Mouse (Mus musculus) heart, postnatal 0 days (tissue): ENCODE data around the gene Nos3. TPM values are rescaled to one million over a fixed set of nuclear protein-coding genes. Genes with fewer than 3 reads are reported as not detected.

Experiments
- ATAC-seq: fragments of 200-750 bp; cut with Nextera tagmentation; 2 replicates; pipeline ENCODE4 v1.8.0; 2017; ENCODE audit warnings: low read depth, moderate number of reproducible peaks, moderate library complexity; ENCODE audit not compliant: insufficient read depth
- DNase-seq: peaks from one replicate; pipeline ENCODE4 v3.0.0-alpha.2; 2016; ENCODE audit warnings: low spot score
- H3K27ac ChIP-seq: fragments of 300-500 bp; sonication (generic); 2 replicates; pipeline ENCODE4 v1.5.1; 2014; ENCODE audit warnings: low read depth, mild to moderate bottlenecking
- H3K27me3 ChIP-seq: fragments of 300-500 bp; sonication (generic); 2 replicates; pipeline ENCODE4 v1.6.1; 2014; ENCODE audit warnings: low read length, mixed read lengths; ENCODE audit not compliant: control insufficient read depth, insufficient read depth
- H3K36me3 ChIP-seq: fragments of 300-500 bp; sonication (generic); replicated peaks from 2 replicates; pipeline ENCODE4 v1.6.1; 2014; ENCODE audit warnings: low read length, mixed read lengths; ENCODE audit not compliant: control insufficient read depth, insufficient read depth
- H3K4me1 ChIP-seq: fragments of 300-500 bp; sonication (generic); 2 replicates; pipeline ENCODE4 v1.6.1; 2014; ENCODE audit warnings: antibody characterized with exemption; ENCODE audit not compliant: control insufficient read depth, insufficient read depth
- H3K4me2 ChIP-seq: fragments of 300-500 bp; sonication (generic); 2 replicates; pipeline ENCODE4 v1.6.1; 2014; ENCODE audit warnings: low read depth, mild to moderate bottlenecking, low read length, moderate library complexity
- H3K4me3 ChIP-seq: fragments of 300-500 bp; sonication (generic); 2 replicates; pipeline ENCODE4 v1.5.1; 2014; ENCODE audit warnings: low read depth, low read length
- H3K9ac ChIP-seq: fragments of 300-500 bp; sonication (generic); replicated peaks from 2 replicates; pipeline ENCODE4 v1.6.1; 2014; ENCODE audit warnings: low read depth, low read length, mixed read lengths
- H3K9me3 ChIP-seq: fragments of 300-500 bp; sonication (generic); replicated peaks from 2 replicates; pipeline ENCODE4 v1.6.1; 2016; ENCODE audit warnings: low read length; ENCODE audit not compliant: control insufficient read depth
- CTCF ChIP-seq: IDR thresholded peaks from 2 replicates; pipeline ENCODE4 v1.5.1; 2016; ENCODE audit warnings: antibody characterized with exemption, control low read depth, low read depth
- EP300 ChIP-seq: IDR thresholded peaks from 2 replicates; pipeline ENCODE4 v1.6.1; 2016; ENCODE audit warnings: antibody characterized with exemption, low read depth
- WGBS: fragments of 180-500 bp; shearing (Covaris S2); extraction: QIAGEN DNeasy Blood & Tissue Kit; methylation state at CpG from one replicate; pipeline ENCODE4 v1.1.7; 2014; 5-methylcytosine and 5-hydroxymethylcytosine counted together
- polyA plus RNA-seq: library from polyadenylated mRNA; unstranded; fragments of >200 nt; fragmentation: Nextera tagmentation; extraction: Ambion mirVana; gene quantifications from 2 replicates; pipeline ENCODE4 v1.2.1, GENCODE M21; 2015
- total RNA-seq: library from RNA; depleted of rRNA; stranded (reverse); fragments of >200 nt; gene quantifications from 2 replicates; pipeline ENCODE4 v1.2.3, GENCODE M21; 2014; ENCODE audit warnings: low replicate concordance; rRNA removed

Nos3 gene
- total and polyA plus RNA-seq, 2 experiments from 2014 or later = 25.6 to 50.9 TPM

DNA sequence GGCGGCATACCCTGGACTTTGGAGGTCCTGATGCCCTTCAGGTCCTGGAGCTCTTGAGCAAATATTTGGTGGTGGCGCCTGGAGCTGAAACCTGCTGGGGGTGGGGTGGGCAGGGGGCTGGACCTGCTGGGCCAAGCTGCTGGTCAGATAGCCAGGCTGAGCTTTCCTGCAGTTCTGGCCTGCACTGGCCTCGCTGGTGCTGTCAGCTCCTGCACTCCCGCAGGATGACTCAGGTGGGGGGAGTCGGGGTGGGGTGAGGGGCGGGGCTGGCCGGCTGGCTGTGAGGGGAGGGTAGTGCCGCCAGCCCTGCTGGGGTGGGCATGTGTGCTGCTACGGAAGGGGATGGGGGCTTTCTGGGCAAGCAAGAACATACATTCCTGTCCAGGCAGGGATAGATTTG, 64.0 kb downstream of the Nos3 start:
- no peak for TF ChIP-seq CTCF
- TF ChIP-seq EP300 = no peak
- Histone ChIP-seq H3K4me1 (peaks cover 18% of the 10 kb centered on the region), H3K9me3 (no peaks in the 10 kb centered on the region), H3K9ac (no peak overlapping the region), H3K27me3 (no peaks in the 10 kb centered on the region), H3K4me2 (no peak overlapping the region), H3K36me3 (peaks cover 47% of the 10 kb centered on the region), H3K4me3 (no peak overlapping the region), H3K27ac (no peak overlapping the region)
- DNase-seq (no peak), ATAC-seq (no peak)
- 35% methylated on average over 9 of the region's 9 CpGs for WGBS

DNA sequence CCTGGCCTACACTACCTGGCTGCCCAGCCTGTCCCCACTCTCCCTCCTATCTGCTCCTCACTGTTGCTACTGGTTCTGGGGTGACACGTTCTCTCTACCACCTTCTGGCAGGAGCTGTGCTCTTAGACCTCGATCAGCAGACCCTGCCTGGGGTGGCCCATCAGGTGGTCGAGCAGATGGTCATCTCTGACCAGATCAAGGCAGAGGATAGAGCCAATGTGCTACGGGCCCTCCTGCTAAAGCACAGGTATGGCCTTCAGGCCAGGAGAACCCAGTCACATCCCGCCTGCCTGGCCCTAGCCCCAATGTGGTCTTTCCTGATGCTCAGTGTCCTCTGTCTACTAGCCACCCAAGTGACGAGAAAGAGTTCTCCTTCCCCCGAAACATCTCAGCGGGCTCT, 69.4 kb downstream of the Nos3 start:
- WGBS = 84% methylated on average over 8 of the region's 8 CpGs
- no peaks in the 10 kb centered on the region for H3K4me1 ChIP-seq
- no peak overlapping the region for H3K9ac ChIP-seq
- H3K4me2 ChIP-seq = no peak overlapping the region
- peak overlapping the region; percentile 22 for H3K27ac ChIP-seq
- peaks cover 91% of the 10 kb centered on the region for H3K36me3 ChIP-seq
- ATAC-seq (no peak), DNase-seq (no peak)
- TF ChIP-seq CTCF (no peak), EP300 (no peak)
- no peaks in the 10 kb centered on the region for H3K9me3 ChIP-seq
- H3K27me3 ChIP-seq = no peaks in the 10 kb centered on the region
- no peak overlapping the region for H3K4me3 ChIP-seq

Other genes starting within 250 kb of the Nos3 start
- 7.3 and 13.9 TPM in 2 replicates for gene Nupl2, start 199.8 kb upstream of the Nos3 start, total RNA-seq
- gene Nupl2, start 199.8 kb upstream of the Nos3 start, polyA plus RNA-seq = 9.7 and 11.5 TPM in 2 replicates
- gene Kcnh2, start 13.2 kb upstream of the Nos3 start, total RNA-seq = 86.1 and 120 TPM in 2 replicates
- gene Kcnh2, start 13.2 kb upstream of the Nos3 start, polyA plus RNA-seq = 29.4 and 32.1 TPM in 2 replicates
- 0.15 and 0.66 TPM in 2 replicates for gene Atg9b, start 27.3 kb downstream of the Nos3 start, total RNA-seq
- gene Atg9b, start 27.3 kb downstream of the Nos3 start, polyA plus RNA-seq = 0.34 and 0.47 TPM in 2 replicates
- 141 and 159 TPM in 2 replicates for gene Abcb8, start 28.9 kb downstream of the Nos3 start, total RNA-seq
- 69.2 and 73.2 TPM in 2 replicates for gene Abcb8, start 28.9 kb downstream of the Nos3 start, polyA plus RNA-seq
- not detected in 2 replicates for gene Asic3, start 48.6 kb downstream of the Nos3 start, total RNA-seq
- gene Asic3, start 48.6 kb downstream of the Nos3 start, polyA plus RNA-seq = 0.08 and 0.10 TPM in 2 replicates
- gene Cdk5, start 58.7 kb downstream of the Nos3 start, total RNA-seq = 17.3 and 21.6 TPM in 2 replicates
- gene Cdk5, start 58.7 kb downstream of the Nos3 start, polyA plus RNA-seq = 30.9 and 32.2 TPM in 2 replicates
- 74.9 and 110 TPM in 2 replicates for gene Slc4a2, start 59.0 kb downstream of the Nos3 start, total RNA-seq
- 20.8 and 21.5 TPM in 2 replicates for gene Slc4a2, start 59.0 kb downstream of the Nos3 start, polyA plus RNA-seq
- gene Fastk, start 80.5 kb downstream of the Nos3 start, total RNA-seq = 368 and 470 TPM in 2 replicates
- gene Fastk, start 80.5 kb downstream of the Nos3 start, polyA plus RNA-seq = 219 and 223 TPM in 2 replicates
- 30.8 and 36.7 TPM in 2 replicates for gene Tmub1, start 83.0 kb downstream of the Nos3 start, total RNA-seq
- gene Tmub1, start 83.0 kb downstream of the Nos3 start, polyA plus RNA-seq = 16.5 and 17.3 TPM in 2 replicates
- gene Agap3, start 87.4 kb downstream of the Nos3 start, total RNA-seq = 39.3 and 40.6 TPM in 2 replicates
- 15.6 and 18.3 TPM in 2 replicates for gene Agap3, start 87.4 kb downstream of the Nos3 start, polyA plus RNA-seq
- not detected in 2 replicates for gene Gbx1, start 162.4 kb downstream of the Nos3 start, total RNA-seq
- gene Gbx1, start 162.4 kb downstream of the Nos3 start, polyA plus RNA-seq = not detected in 2 replicates
- 34.4 and 44.0 TPM in 2 replicates for gene Asb10, start 176.2 kb downstream of the Nos3 start, total RNA-seq
- 20.8 and 24.3 TPM in 2 replicates for gene Asb10, start 176.2 kb downstream of the Nos3 start, polyA plus RNA-seq
- gene 4931409K22Rik, start 192.0 kb downstream of the Nos3 start, total RNA-seq = not detected in 2 replicates
- not detected in 2 replicates for gene 4931409K22Rik, start 192.0 kb downstream of the Nos3 start, polyA plus RNA-seq
- 53.7 and 56.0 TPM in 2 replicates for gene Abcf2, start 212.7 kb downstream of the Nos3 start, total RNA-seq
- 46.0 and 49.6 TPM in 2 replicates for gene Abcf2, start 212.7 kb downstream of the Nos3 start, polyA plus RNA-seq
- gene Chpf2, start 221.9 kb downstream of the Nos3 start, total RNA-seq = 34.9 and 64.4 TPM in 2 replicates
- 10.5 and 13.2 TPM in 2 replicates for gene Chpf2, start 221.9 kb downstream of the Nos3 start, polyA plus RNA-seq